Mouse (Mus musculus): ENCODE results near the gene Maf.

- TF ChIP-seq EP300 (IDR thresholded peaks at IDR 0.05; ENCODE audit: low read depth) (no peak), CTCF (IDR thresholded peaks at IDR 0.05; ENCODE audit: low read depth) (no peak)
Observed at GRCm38 (mm10) chr8:115756965-115757364, 49.4 kb upstream of the Maf start.

Measured in heart, postnatal 0 days (tissue).